Mouse (Mus musculus) layer of hippocampus, adult 18-20 months (tissue): Measurements from ENCODE around the gene Olfr1046. TPM values are rescaled to one million over a fixed set of nuclear protein-coding genes. Genes with fewer than 3 reads are reported as not detected.
"Not testable (repeated sequence)": the region's sequence is repeated elsewhere in the genome, so short reads cannot be mapped to it uniquely, and the experiment has no call there.

ENCODE experiments used
- DNase-seq, 2 experiments: peaks; one replicate each; pipeline ENCODE4 v3.0.0; 2022; ENCODE audit warnings: low spot score in 2 of 2
- long read RNA-seq: library from polyadenylated mRNA; stranded (forward); transcript quantifications from one replicate; pipeline ENCODE4 v2.0.0, GENCODE M21; 2021
- total RNA-seq, 2 experiments: library from RNA; stranded (reverse); gene quantifications; 2 replicates each; pipeline ENCODE4 v1.2.3; 2021

Olfr1046 gene
- not detected for total RNA-seq
- long read RNA-seq = 0 reads

DNA sequence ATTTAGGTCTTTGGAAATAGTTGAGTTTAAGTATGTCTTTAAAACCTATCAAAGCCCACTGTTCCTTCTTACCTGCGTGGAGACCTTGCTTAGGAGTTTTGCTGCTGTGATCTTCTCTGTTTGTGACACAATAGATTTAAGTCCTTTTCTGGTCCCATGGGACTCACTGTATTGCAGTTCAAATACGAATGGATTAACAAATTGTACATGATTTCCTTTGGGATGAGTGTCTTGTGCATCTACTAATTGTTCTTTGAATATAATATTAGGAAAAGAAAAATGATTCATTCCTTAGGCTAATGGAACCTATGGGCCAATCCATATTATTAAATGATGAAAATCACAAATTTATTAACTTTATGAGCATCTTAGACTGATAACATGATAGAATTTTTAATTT, at the start of gene Olfr1046:
Gene Olfr1046 (minus strand): TSS at position 101 of the 400 bp plus-strand sequence.
- DNase-seq = no peak

DNA sequence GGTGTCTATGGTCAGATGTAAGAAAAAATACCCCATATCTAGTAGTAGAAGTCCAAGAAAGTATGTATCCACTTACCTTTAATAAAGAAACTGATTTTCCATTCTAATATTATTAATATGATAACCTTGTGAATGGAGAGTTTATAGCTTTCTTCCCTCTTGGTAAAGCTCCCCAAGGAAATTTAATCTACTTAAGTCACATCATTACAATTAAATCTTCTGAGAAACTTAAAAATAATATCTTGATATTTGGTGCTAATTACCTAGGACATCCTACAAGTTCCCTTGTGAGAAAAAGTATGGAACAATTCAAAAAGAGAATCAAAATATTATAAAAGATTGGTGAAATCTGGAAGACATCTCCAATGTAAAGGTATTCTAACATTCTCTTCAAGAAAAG, 39.1 kb upstream of the Olfr1046 start, which contains the start of gene Olfr1049:
Gene Olfr1049 (minus strand): TSS at position 101 of the 400 bp plus-strand sequence.
- not testable (repeated sequence) for DNase-seq

DNA sequence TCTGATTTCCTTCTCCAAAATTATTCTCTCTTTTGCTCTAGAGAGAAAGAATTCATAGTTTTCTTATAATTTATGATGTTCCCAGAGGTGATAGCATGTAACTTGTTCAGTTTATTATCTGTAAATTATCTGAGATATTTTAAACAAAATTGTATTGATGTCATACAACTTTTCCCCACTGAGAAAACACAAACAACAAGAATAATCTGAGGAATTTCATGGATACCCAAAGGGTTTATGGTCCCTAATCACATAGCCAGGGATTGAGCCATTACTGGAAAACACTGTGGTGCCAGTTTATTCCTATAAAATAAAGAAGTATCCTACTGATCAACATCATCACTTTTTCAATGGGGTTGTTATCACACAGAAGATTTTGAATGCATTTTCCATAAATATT, 21.1 kb upstream of the Olfr1046 start, which contains the start of gene Olfr1048:
Gene Olfr1048 (minus strand): TSS at position 101 of the 400 bp plus-strand sequence.
- no peak for DNase-seq

DNA sequence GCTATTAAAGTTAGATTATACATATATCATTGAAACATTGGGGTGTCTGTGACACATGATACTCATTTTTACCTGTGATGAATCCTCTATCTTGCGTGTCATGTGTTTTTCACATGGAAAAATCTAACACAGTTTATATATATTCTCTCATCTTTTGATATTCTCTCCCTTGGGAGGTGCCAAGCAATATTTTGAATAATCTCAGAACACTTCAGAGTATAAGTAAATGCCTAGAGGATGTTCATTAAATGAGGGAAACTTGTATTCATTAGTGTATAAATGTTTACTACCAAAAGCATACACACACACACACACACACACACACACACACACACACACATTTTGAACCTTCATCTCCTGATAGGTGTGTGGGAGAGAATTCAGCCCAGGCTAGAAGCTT, 12.2 kb upstream of the Olfr1046 start, which contains the start of gene Olfr1047:
Gene Olfr1047 (minus strand): TSS at position 101 of the 400 bp plus-strand sequence.
- DNase-seq = no peak

DNA sequence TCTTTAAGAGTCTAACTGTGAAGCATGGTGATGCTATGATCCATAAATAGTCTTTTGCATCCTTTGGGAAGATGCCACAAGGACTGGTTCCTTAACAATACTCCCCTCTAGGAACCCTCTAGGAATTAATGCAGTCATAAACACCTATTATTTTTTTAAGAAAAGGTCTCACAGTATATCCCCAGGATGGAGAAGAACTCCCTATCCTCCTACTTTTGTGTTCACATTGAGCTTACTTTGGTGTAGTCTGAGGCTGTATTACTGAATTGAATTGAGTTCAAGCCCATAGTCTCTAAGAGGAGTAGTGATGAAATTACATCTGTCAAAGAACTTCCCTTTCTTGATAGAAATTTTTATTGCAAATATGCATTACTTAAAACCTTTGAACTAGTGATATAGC, 16.2 kb downstream of the Olfr1046 start, which contains the start of gene Olfr1045:
Gene Olfr1045 (minus strand): TSS at position 101 of the 400 bp plus-strand sequence.
- DNase-seq = no peak

DNA sequence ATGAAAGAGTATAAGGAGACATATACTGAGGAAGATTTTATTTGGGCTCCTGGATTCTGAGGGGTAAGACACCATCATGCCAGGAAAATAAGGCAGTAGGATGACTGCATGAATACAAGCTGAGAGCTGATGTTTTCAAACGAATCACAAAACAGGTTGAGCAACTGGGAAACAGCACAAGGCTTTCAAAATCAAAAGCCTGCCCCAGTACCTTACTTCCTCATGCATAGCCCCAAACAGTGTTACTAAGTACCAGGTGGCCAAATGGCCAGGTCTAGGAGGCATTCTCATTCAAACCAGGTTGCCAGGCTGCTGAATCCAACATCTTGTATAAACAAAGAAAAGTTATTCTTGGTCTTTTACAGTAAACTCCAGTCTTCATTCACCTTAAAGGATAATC, 23.3 kb downstream of the Olfr1046 start:
- DNase-seq = no peak

DNA sequence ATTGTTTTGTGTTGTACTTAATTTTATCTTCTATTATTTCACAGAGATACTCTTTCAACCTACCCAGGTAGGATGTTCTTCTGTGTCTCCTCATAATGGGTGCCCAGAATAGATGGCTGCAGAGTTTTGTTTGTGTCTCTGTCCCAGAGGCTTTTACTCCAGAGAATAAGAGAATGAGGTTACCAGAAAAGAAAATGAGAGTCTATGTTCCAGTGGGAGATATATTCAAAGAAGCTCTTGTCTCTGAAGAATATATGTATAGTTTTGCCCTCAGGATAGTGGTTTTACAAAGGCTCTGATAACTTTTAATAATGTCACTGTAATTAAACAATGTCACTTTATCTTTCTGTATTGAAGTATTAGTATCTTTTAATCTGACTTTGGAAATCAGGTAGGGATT, 33.5 kb downstream of the Olfr1046 start, which contains the start of gene Olfr52:
Gene Olfr52 (minus strand): TSS at position 101 of the 400 bp plus-strand sequence.
- no peak for DNase-seq

DNA sequence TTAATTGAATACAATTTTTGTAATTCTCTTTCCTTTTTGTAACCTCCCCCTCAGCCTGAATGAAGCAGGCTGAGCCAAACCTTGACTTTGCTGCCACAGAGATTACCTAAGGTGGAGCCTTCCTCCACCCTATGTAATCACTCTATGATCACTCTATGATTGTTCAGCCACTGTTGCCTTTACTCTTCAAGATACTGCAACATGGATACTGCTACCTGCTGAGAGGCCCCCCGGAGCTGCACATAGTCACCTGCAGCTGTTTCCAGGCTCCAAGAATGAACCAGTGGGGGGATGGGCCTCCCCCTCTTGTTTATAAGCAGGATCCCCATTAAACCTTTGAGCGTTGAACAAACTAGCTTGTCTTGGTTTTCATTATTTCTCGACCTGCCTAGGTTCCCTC, 39.2 kb downstream of the Olfr1046 start:
- DNase-seq = no peak

DNA sequence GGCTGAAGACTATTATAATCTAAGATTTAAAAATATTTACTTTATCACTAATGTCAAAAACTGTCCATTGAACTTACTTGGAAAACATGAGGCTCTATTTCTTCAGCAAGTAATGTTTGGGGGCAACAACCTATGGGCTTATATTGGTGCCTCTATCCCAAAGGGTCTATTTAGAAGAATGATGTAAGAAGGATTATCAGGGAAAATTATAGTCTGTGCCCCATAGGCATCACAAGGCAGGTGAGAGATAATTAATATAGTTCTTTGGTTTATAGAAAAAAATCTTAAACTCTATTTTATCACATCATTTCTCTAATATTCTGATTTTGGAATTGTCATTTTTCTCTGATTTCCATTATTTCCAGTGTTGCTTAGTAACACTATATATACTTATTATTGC, 41.4 kb downstream of the Olfr1046 start, which contains the start of gene Olfr1044:
Gene Olfr1044 (minus strand): TSS at position 101 of the 400 bp plus-strand sequence.
- DNase-seq = no peak

DNA sequence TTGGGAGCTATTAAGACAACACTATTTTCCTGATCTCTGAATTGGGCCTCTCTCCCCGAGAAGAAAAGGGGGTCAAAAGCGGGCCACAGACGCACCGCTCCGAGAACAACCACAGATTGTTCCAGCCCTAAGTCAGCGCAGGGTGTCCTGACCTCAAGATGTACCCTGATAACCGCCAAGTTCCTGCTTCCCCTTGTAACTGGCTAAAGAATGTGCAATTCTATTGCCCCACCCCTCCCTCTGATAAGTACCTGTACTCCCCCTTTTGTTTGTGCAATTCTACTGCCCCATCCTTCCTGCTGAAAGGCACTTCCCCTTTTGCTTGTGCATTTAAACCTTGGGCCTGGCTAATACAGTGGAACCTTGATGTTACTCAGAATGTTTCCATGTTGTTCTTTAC, 43.7 kb downstream of the Olfr1046 start:
- not testable (repeated sequence) for DNase-seq

DNA sequence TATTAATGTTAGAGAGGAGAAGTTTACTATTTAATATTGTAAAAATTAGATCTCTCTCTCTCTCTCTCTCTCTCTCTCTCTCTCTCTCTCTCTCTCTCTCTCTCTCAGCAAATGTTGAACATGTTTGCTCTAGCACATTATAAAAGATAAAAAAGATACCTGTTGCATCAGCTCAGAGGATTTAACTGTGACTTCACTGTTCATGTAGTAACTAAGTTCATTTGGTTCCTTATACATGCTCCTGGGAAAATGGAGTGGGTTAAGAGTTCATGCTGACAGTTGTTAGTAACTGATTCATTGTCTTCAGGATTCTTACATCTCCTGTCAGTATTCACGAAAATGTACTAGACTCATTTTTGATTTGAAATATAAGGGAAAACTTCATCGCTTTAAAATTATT, 51.7 kb downstream of the Olfr1046 start, which contains the start of gene Olfr1043:
Gene Olfr1043 (minus strand): TSS at position 101 of the 400 bp plus-strand sequence.
- no peak for DNase-seq

Other genes with a start within 250 kb of the Olfr1046 start
- not detected for gene Olfr1029, start 245.4 kb downstream of the Olfr1046 start, total RNA-seq
- not detected for gene Olfr1030, start 240.0 kb downstream of the Olfr1046 start, total RNA-seq
- gene Olfr1031, start 229.0 kb downstream of the Olfr1046 start, total RNA-seq = not detected
- not detected for gene Olfr1032, start 213.8 kb downstream of the Olfr1046 start, total RNA-seq
- gene Olfr1033, start 198.7 kb downstream of the Olfr1046 start, total RNA-seq = not detected
- not detected for gene Olfr1034, start 173.5 kb downstream of the Olfr1046 start, total RNA-seq
- gene Olfr1036, start 145.3 kb downstream of the Olfr1046 start, total RNA-seq = not detected
- gene Olfr1037, start 131.9 kb downstream of the Olfr1046 start, total RNA-seq = not detected
- gene Olfr1039, start 83.4 kb downstream of the Olfr1046 start, total RNA-seq = not detected
- not detected for gene Olfr1040, start 72.6 kb downstream of the Olfr1046 start, total RNA-seq
- not detected for gene Olfr1042, start 57.5 kb downstream of the Olfr1046 start, total RNA-seq
- not detected for gene Olfr1043, start 51.8 kb downstream of the Olfr1046 start, total RNA-seq
- not detected for gene Olfr1044, start 41.5 kb downstream of the Olfr1046 start, total RNA-seq
- gene Olfr52, start 33.6 kb downstream of the Olfr1046 start, total RNA-seq = not detected
- gene Olfr1045, start 16.3 kb downstream of the Olfr1046 start, total RNA-seq = not detected
- not detected for gene Olfr1047, start 12.1 kb upstream of the Olfr1046 start, total RNA-seq
- not detected for gene Olfr1048, start 21.0 kb upstream of the Olfr1046 start, total RNA-seq
- not detected for gene Olfr1049, start 39.0 kb upstream of the Olfr1046 start, total RNA-seq
- not detected for gene Olfr1051, start 59.8 kb upstream of the Olfr1046 start, total RNA-seq
- gene Olfr1052, start 73.1 kb upstream of the Olfr1046 start, total RNA-seq = not detected
- gene Olfr1053, start 96.0 kb upstream of the Olfr1046 start, total RNA-seq = not detected
- not detected for gene Olfr1054, start 116.1 kb upstream of the Olfr1046 start, total RNA-seq
- not detected for gene Olfr1055, start 131.0 kb upstream of the Olfr1046 start, total RNA-seq
- not detected for gene Olfr1056, start 143.2 kb upstream of the Olfr1046 start, total RNA-seq
- gene Olfr1057, start 159.1 kb upstream of the Olfr1046 start, total RNA-seq = not detected
- not detected for gene Olfr1058, start 169.2 kb upstream of the Olfr1046 start, total RNA-seq
- gene Olfr1061, start 194.7 kb upstream of the Olfr1046 start, total RNA-seq = not detected
- gene Olfr1062, start 207.4 kb upstream of the Olfr1046 start, total RNA-seq = not detected
- not detected for gene Olfr1065, start 231.3 kb upstream of the Olfr1046 start, total RNA-seq
- not detected for gene Olfr1066, start 237.0 kb upstream of the Olfr1046 start, total RNA-seq